Mouse (Mus musculus): ENCODE data around the gene 9930021J03Rik. TPM values are rescaled to one million over a fixed set of nuclear protein-coding genes. Genes with fewer than 3 reads are reported as not detected.

Gene 9930021J03Rik
- total RNA-seq, 1 experiment from 2014 or later: 15.9 TPM

DNA sequence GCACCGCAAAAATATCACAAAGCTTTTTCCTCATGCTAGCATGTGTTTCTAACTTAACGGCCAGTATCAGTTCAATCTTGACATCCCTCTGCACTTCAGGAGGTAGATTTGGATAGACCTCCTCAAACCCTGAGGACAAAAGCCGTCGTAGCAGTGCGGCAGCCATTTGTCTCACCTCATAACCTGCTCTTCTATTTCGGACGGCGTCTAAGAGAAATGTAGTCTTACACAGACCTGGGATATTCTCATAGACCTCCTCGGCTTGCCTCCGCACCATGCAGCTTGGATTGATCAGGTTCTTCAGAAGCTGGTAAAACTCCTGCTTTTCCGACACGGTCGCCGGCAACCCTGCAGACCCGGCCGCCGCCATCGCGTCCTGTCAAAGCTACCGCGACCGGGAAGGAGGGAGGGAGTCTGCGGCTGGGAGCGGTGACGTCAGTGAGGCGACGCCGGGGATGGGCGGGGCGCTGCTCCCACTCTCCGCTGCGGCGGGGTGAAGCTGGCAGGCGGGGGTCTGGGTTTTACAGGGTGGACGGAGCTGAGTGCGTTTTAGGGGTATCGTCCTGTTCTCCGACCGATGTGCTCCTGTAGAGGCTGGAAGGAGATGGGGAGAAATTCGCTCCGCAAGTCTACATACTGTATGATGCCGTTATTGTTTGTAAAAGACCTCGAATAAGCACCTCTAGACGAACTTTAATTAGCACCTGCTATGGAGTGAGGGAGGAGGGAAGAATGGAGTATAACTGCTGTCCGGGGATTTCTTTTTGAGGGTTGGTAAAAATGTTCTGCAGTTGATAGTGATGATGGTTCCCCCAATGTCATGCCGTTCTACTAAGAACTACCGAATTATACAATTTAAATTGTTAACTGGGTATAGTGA is 7.0 kb upstream of the 9930021J03Rik start, which contains the start of gene Ranbp6:
Gene Ranbp6, minus strand, starts transcription at position 394 of the 880 bp plus-strand sequence.
- peak; percentile 93 for ATAC-seq (replicated peaks; ENCODE audit: insufficient number of reproducible peaks, low FRiP score, low TSS enrichment, poor library complexity, severe bottlenecking)

- no peak for ATAC-seq (replicated peaks; ENCODE audit: insufficient number of reproducible peaks, low FRiP score, low TSS enrichment, poor library complexity, severe bottlenecking)
Observed at GRCm38 (mm10) chr19:29810022-29810421, 4.2 kb upstream of the 9930021J03Rik start.

DNA sequence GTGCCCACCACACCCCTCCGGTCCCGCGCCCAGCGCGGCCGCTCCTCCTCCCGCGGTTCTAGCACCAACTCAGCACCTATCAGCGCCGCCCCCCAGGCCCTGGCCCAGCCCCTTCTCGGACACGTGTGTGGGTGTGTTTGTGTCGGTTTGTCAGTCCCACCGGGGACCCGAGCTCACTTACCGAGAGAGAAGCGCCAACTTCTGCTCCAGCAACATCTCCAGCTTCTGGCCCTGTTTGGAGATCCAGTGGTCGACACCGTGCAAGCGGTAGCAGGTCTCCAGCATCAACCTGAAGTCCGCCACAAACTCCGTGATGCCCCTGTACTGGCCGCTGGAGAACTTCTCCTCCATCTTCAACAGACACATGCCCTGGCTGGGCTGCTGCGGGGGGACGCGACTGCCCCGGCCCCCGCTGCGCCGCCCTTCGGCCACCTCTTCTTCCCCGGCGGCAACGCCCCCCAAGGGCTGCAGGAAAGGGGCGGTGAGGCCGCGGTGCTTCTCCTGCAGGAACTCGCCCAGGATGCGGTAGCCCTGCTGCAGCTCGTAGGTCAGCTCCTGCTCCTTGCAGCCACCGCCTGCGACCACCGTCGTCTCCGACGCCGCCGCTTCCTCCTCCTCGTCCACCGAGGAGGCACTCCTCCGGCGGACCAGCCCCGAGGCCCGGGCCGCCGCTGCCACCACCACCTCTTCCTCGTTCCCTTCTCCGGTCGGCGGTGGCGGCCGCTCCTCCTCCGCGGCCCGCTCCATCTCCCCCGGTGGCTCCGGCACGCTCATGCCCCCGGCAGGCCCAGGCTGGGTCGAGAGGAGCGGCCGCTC is 480 bp downstream of the 9930021J03Rik start:
- peak; percentile 87 for ATAC-seq (replicated peaks; ENCODE audit: insufficient number of reproducible peaks, low FRiP score, low TSS enrichment, poor library complexity, severe bottlenecking)

GRCm38 (mm10) chr19:29803946-29804345 is 1.8 kb downstream of the 9930021J03Rik start:
- ATAC-seq (replicated peaks; ENCODE audit: insufficient number of reproducible peaks, low FRiP score, low TSS enrichment, poor library complexity, severe bottlenecking): no peak

- no peak for ATAC-seq (replicated peaks; ENCODE audit: insufficient number of reproducible peaks, low FRiP score, low TSS enrichment, poor library complexity, severe bottlenecking)
Observed at GRCm38 (mm10) chr19:29797371-29797770, 8.4 kb downstream of the 9930021J03Rik start.

DNA sequence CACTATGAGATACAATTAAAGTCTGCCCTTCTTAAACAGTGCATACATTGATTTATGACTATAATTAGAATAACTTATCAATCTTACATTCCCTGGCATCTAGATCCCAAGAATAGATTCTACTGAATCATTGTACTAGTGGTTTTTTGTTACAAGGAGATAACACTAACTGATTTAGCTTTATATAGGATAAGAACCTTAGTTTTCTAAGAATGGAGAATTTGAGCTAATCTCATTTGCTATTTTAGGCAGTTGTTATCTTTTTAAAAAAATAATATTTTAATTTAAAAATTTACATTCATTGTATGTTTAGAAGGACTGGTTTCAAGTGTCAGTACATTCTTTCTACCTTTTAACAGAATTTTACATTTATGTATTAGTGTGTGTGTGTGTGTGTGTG is 17.8 kb downstream of the 9930021J03Rik start:
- ATAC-seq (replicated peaks; ENCODE audit: insufficient number of reproducible peaks, low FRiP score, low TSS enrichment, poor library complexity, severe bottlenecking): no peak

DNA sequence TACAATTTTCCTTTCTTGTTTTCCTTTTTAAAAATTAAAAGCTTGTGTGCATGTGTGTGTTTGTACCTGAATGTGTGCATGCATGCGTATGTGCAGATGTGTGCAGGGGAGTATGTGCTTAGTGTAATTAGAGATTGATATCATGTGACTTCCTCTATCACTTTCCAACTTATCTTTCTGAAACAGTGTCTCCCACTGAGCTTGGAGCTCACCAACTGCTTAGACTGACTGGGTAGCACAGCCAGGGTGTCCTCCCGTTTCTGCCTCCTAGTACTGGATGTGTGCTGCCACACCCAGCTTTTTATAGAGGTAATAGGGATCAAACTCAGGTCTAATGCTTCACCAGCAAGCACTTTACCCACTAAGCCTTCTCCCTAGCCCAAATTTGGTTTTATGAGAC is 22.9 kb downstream of the 9930021J03Rik start:
- ATAC-seq (replicated peaks; ENCODE audit: insufficient number of reproducible peaks, low FRiP score, low TSS enrichment, poor library complexity, severe bottlenecking): no peak

DNA sequence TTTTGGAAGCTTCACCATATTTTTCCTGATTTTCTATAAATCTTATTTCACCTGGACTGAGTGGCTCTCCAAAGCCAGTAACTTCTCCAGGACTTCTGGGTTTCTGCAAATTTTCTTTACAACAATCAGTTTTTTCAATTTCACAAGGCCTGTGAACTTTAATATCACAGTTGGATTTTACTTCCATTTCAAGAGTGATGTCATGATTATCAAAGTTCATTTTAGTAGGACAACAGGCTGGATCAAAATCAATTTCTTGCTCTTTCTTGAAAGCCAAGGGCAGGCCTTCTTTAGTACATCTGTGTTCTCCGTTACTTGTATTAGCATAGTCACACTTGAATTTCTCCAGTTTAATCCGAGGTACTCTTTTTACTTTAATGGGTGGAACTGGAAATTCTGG is 51.9 kb downstream of the 9930021J03Rik start:
- no peak for ATAC-seq (replicated peaks; ENCODE audit: insufficient number of reproducible peaks, low FRiP score, low TSS enrichment, poor library complexity, severe bottlenecking)

GRCm38 (mm10) chr19:29750994-29751393 is 54.8 kb downstream of the 9930021J03Rik start:
- no peak for ATAC-seq (replicated peaks; ENCODE audit: insufficient number of reproducible peaks, low FRiP score, low TSS enrichment, poor library complexity, severe bottlenecking)

- no peak for ATAC-seq (replicated peaks; ENCODE audit: insufficient number of reproducible peaks, low FRiP score, low TSS enrichment, poor library complexity, severe bottlenecking)
Observed at GRCm38 (mm10) chr19:29743531-29743930, 62.3 kb downstream of the 9930021J03Rik start.

GRCm38 (mm10) chr19:29740661-29741060 is 65.1 kb downstream of the 9930021J03Rik start:
- no peak for ATAC-seq (replicated peaks; ENCODE audit: insufficient number of reproducible peaks, low FRiP score, low TSS enrichment, poor library complexity, severe bottlenecking)

GRCm38 (mm10) chr19:29739608-29740007 is 66.2 kb downstream of the 9930021J03Rik start:
- ATAC-seq (replicated peaks; ENCODE audit: insufficient number of reproducible peaks, low FRiP score, low TSS enrichment, poor library complexity, severe bottlenecking): no peak

- no peak for ATAC-seq (replicated peaks; ENCODE audit: insufficient number of reproducible peaks, low FRiP score, low TSS enrichment, poor library complexity, severe bottlenecking)
Observed at GRCm38 (mm10) chr19:29735421-29735820, 70.4 kb downstream of the 9930021J03Rik start.

DNA sequence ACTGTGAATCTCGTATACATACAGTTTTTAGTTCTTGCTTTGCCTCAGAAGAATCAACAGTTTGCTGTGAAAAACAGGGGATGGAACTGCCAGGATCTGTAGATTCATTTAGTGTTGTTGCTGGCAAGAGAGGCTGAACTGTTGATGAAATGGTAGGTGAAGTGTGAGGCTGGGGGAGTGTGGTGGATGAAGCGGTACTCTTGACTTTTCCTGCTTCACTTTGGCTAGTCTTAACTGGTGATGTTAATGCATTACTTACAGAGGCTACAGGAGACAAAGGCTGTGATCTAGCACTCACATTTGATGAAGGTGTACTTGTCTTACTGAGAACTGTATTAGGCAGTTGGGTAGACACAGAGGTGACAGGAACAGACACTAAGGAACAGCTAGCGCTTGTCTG is 87.3 kb downstream of the 9930021J03Rik start:
- no peak for ATAC-seq (replicated peaks; ENCODE audit: insufficient number of reproducible peaks, low FRiP score, low TSS enrichment, poor library complexity, severe bottlenecking)

GRCm38 (mm10) chr19:29717854-29718253 is 87.9 kb downstream of the 9930021J03Rik start:
- no peak for ATAC-seq (replicated peaks; ENCODE audit: insufficient number of reproducible peaks, low FRiP score, low TSS enrichment, poor library complexity, severe bottlenecking)

- ATAC-seq (replicated peaks; ENCODE audit: insufficient number of reproducible peaks, low FRiP score, low TSS enrichment, poor library complexity, severe bottlenecking): no peak
Observed at GRCm38 (mm10) chr19:29713451-29713850, 92.3 kb downstream of the 9930021J03Rik start.

DNA sequence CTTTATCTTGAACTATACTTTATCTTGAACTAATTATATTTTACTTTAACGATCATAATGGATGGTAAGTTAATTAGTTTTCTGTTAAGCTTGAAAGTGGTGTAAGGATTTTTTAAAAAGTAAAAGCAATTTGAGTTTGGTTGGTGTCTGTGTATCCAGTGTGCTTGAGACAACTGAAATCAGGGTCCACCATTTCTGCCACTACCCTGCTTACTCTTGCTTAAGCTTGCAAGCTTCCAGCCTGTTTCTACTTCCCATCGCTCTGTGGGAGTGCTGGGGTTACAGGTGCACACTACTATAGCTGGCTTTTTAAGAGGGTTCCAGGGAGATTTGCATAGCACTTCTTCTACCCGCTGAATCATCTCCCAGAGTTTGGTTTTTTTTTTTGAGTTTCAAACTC is 96.3 kb downstream of the 9930021J03Rik start:
- ATAC-seq (replicated peaks; ENCODE audit: insufficient number of reproducible peaks, low FRiP score, low TSS enrichment, poor library complexity, severe bottlenecking): no peak

- ATAC-seq (replicated peaks; ENCODE audit: insufficient number of reproducible peaks, low FRiP score, low TSS enrichment, poor library complexity, severe bottlenecking): no peak
Observed at GRCm38 (mm10) chr19:29708461-29708860, 97.3 kb downstream of the 9930021J03Rik start.

DNA sequence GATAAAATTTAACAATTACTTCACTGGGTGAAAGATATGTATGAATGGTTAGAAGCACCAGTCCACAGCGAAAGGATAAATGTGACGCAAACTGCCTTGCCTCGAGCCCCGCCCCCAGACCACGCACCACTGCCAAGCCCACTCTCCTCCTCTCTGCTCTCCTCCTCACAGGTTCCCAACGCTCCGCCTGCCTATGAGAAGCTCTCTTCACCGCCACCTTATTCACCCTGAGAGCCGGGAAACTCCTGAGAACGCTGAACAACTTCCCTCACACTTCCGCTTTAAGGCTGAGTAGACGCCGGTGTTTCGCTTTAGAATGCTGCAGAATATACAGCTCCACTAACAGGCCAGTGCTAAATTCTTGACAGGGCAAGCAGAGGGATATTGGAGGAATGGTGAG is 97.8 kb downstream of the 9930021J03Rik start:
- peak; percentile 61 for ATAC-seq (replicated peaks; ENCODE audit: insufficient number of reproducible peaks, low FRiP score, low TSS enrichment, poor library complexity, severe bottlenecking)

All from monocyte, adult 5-6 weeks (primary cell).